Mouse (Mus musculus) heart, postnatal 36 days (tissue): ENCODE data around the gene Pitpnm1. TPM values are rescaled to one million over a fixed set of nuclear protein-coding genes. Genes with fewer than 3 reads are reported as not detected.
"Not testable (repeated sequence)": the region's sequence is repeated elsewhere in the genome, so short reads cannot be mapped to it uniquely, and the experiment has no call there.

ENCODE experiments used
- DNase-seq, 2 experiments: peaks; one replicate each; pipeline ENCODE4 v3.0.0; 2021 to 2022
- intact Hi-C: fragments of 180-260 bp; cut with DNase I; formaldehyde crosslinking; loops from one replicate; pipeline ENCODE4 v1.15.1; 2025
- total RNA-seq, 2 experiments: library from RNA; stranded (reverse); gene quantifications; 2 replicates each; pipeline ENCODE4 v1.2.3; 2021

Gene Pitpnm1
- total RNA-seq, 2 experiments from 2014 or later = 20.7 to 22.9 TPM

- intact Hi-C loops, DNase-seq: not testable (repeated sequence)
These were observed 35.6 kb downstream of the Pitpnm1 start for GRCm38 (mm10) chr19:4135229-4135962.

GRCm38 (mm10) chr19:4135963-4136345 lies 36.2 kb downstream of the Pitpnm1 start:
- intact Hi-C loops, DNase-seq: not testable (repeated sequence)

GRCm38 (mm10) chr19:4136463-4136862 lies 36.7 kb downstream of the Pitpnm1 start:
- DNase-seq = no peak
- intact Hi-C loops = no loop called here

GRCm38 (mm10) chr19:4137913-4138312 lies 38.1 kb downstream of the Pitpnm1 start:
- no peak for DNase-seq
- intact Hi-C loops = no loop called here

GRCm38 (mm10) chr19:4139446-4139845 lies 39.6 kb downstream of the Pitpnm1 start, which contains the start of gene Gpr152:
Gene Gpr152 (plus strand): TSS chr19:4139787.
- intact Hi-C loops = no loop called here
- no peak for DNase-seq

GRCm38 (mm10) chr19:4140147-4140546 lies 40.3 kb downstream of the Pitpnm1 start:
- intact Hi-C loops = no loop called here
- DNase-seq = no peak

- no peak for DNase-seq
- intact Hi-C loops = no loop called here
These were observed 42.8 kb downstream of the Pitpnm1 start for GRCm38 (mm10) chr19:4142416-4143173.

GRCm38 (mm10) chr19:4143759-4144268 lies 44.0 kb downstream of the Pitpnm1 start, which contains the start of gene Cabp4:
Gene Cabp4 (minus strand): TSS chr19:4144033.
- no peak for DNase-seq
- intact Hi-C loops = no loop called here

GRCm38 (mm10) chr19:4144550-4145498 lies 45.0 kb downstream of the Pitpnm1 start:
- no peak for DNase-seq
- intact Hi-C loops = no loop called here

- intact Hi-C loops = no loop called here
- DNase-seq = no peak
These were observed 46.1 kb downstream of the Pitpnm1 start for GRCm38 (mm10) chr19:4145936-4146335.

GRCm38 (mm10) chr19:4146366-4147021 lies 46.7 kb downstream of the Pitpnm1 start:
- intact Hi-C loops = no loop called here
- no peak for DNase-seq

GRCm38 (mm10) chr19:4147022-4147405 lies 47.2 kb downstream of the Pitpnm1 start:
- no peak for DNase-seq
- intact Hi-C loops = no loop called here

GRCm38 (mm10) chr19:4147782-4148490 lies 48.1 kb downstream of the Pitpnm1 start:
- DNase-seq = no peak
- intact Hi-C loops = loop anchor here (1.0 kb wide), 1 partner anchor 22 kb away; no protein-coding TSS in a partner anchor

GRCm38 (mm10) chr19:4148491-4148806 lies 48.7 kb downstream of the Pitpnm1 start, which contains the start of gene Coro1b:
Gene Coro1b (plus strand): TSS chr19:4148619.
- DNase-seq = peak; percentile 99 to 100
- intact Hi-C loops = loop anchor here (1.0 kb wide), 1 partner anchor 22 kb away; no protein-coding TSS in a partner anchor

- intact Hi-C loops = loop anchor here (1.0 kb wide), 2 partner anchors 23 to 43 kb away; partner anchors contain the start of gene Ppp1ca
- DNase-seq = peak in 1 of 2 experiments; percentile 33
These were observed 49.0 kb downstream of the Pitpnm1 start for GRCm38 (mm10) chr19:4148819-4149218.

- DNase-seq = no peak
- intact Hi-C loops = loop anchor here (1.0 kb wide), 1 partner anchor 43 kb away; the partner anchor contains the start of gene Ppp1ca
These were observed 49.5 kb downstream of the Pitpnm1 start for GRCm38 (mm10) chr19:4149283-4149682.

GRCm38 (mm10) chr19:4149764-4150461 lies 50.1 kb downstream of the Pitpnm1 start:
- DNase-seq = no peak
- intact Hi-C loops = loop anchor here (1.0 kb wide), 1 partner anchor 42 kb away; the partner anchor contains the start of gene Ppp1ca
